Mouse (Mus musculus) WW6 (cell line): ENCODE results near the gene Gm11096.

Experiments
- DNase-seq: peaks from one replicate; pipeline ENCODE4 v3.0.0-alpha.2; 2013; ENCODE audit warnings: low read depth, low spot score

Gene Gm11096

DNA sequence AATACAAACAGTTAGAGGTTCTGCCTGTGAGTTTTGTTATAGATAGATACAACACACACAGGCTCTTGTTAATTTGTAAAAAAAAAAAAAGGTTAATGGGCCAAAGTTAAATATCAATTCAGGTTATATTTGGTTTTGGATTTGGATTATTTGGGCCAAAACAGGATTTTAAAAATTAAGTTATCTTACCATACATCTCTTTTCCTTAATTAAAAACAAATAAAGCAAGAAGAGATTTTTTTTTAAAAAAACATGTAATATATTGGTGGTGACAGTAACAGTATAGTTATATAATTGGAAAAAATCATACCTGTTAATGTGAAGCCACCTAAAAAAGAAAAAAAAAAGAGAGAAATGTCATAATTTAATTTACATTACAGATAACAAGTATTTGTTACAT is at the start of gene Gm11096:
Gene Gm11096, plus strand, starts transcription at position 301 of the 400 bp plus-strand sequence.
- DNase-seq: no peak

DNA sequence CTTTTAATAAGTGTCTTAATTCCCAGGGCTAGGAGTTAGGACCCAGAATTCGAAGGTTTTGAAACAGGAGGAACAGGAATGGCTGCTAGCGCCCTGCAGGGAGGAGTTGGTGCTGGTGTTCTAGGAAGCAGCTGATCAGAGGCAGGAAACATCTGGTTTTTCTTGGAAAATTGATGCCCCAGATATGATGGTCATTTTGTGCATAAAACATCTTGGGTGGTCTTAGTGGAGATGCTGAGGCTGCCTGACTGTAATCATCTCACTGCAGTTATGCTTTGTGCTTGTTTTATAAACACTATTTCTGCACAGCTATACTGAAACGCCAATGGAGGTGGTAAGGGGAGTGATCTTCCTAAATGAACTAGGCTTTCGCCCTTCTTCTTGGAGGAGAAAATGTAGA is 48.5 kb upstream of the Gm11096 start:
- no peak for DNase-seq

DNA sequence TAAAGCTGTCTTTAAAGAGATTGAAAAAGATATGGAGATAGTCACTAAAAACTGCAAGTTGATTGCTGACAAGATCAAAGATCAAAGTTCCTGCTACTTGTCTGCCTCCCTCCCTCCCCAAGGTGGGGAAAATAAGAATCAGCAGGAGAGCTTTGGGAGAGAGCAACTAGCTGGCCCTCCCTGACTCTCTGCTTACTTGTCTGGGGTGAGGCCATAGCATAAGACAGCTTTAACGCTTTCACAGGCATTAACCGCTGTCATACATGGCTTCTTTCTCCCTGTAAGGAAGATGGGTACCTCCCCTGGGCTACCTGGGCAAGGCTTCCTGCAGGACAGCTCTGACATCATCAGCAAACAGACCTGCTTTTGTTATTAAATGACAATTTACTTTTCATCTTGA is 47.4 kb upstream of the Gm11096 start:
- no peak for DNase-seq

DNA sequence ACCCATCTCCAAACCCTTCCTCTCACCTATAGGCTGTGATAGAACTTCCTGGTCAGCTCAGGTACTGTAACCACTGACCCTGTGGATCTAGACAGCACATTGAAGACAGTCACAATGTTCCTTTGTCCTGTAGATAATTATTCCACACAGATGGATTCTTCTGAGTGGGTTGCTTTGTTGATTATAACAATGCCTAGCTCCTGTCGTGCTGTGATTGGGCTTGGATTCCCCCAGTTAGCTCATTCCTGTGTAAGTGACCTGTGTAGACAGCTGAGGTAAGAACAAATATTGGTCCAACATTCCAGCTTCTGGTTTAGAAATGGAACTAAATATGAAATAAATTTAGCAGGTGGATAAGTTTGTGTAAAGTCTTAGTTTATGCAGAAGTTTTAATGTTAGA is 44.1 kb upstream of the Gm11096 start:
- no peak for DNase-seq

DNA sequence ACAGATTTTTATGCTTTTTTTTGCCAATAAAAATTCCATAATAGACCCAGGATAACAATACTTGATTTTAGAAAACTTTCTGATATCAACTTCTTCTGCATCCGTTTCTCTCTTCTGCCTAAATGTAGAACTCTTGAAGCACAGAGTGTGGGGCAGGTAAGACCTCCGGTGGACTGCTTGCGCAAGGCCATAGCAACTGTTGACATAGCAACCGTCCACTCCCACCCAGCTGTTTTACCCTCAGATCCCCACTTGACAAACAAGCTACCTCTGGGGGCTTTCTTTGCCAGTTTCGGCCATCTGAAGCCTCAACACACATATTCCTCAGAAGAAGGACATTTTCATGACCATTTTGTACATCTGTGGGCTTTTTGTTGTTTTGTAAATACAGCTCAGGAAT is 41.2 kb upstream of the Gm11096 start:
- DNase-seq: no peak

DNA sequence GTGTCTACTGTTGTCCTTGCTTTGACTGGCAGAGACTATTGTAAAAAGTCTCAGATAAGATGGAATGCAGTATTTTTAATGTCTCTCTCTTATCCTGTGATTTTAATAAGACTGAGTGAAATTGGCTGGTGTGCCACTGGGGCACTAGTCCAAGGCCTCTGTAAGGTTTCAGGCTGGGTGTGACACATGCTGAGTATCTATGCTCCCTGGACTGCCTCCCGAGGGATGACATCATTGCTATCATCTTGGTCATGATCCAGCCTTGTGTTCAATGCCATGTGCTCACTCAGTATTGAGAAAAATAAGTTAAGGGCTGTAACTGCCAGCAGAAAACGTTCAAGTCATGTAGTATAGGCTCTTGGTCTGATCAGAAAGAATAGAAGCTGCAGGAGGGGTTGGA is 38.9 kb upstream of the Gm11096 start:
- DNase-seq: no peak

DNA sequence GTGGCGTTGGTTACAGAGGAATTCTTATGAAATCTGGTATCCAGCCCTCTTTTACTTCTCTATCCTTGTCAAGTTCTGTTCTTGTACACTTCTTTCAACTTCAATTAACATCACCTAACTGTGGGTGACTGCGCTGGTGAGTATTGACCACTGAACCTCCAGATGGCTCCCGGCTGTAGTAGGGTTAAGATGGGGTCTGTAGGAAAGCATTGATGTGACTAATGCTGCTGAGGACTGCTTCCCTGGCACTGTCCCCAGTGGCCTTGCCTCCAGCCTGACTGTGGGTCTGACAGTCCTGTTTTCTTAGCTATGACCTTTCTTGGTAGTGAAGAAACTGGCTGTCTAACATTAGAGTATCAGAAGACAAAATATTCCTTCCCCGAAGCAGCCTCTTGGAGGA is 38.4 kb upstream of the Gm11096 start:
- DNase-seq: no peak

DNA sequence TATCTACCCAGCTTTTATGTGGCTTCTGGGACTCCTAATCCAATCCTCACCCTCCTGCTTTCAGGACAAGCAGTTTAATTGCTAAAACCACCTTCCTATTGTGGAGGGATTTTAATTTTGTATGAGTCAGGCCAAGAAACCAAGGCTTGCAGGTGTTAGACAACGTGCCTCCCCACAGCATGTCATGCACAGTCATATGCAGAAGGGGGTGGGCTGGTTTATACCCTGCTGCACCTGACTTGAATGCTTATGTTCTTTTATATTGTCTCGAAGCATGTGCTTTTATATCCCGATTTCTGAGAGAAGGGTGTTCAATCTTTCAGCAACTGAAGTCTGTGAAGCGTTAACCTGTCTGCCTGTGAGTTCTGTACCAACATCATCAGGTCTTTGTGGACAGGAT is 37.3 kb upstream of the Gm11096 start:
- no peak for DNase-seq

DNA sequence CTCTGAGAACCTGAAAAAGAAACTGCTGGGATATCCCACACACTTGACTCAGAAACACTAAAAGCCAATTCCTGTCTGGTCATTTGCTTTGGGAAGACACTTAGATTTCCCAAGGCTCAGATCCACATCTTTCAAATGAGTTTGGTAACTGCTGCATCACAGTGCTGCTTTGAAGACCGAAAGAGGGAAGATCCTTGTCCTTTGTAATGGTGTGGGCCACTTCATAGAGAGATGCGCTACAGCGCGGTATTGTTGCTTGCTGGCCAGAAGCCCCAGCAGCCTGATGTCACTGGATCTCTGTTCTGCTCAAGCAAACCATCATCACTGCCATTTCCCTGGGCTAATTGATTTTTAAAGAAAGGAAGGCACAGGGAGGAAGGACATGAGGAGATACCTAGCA is 28.8 kb upstream of the Gm11096 start:
- DNase-seq: no peak

DNA sequence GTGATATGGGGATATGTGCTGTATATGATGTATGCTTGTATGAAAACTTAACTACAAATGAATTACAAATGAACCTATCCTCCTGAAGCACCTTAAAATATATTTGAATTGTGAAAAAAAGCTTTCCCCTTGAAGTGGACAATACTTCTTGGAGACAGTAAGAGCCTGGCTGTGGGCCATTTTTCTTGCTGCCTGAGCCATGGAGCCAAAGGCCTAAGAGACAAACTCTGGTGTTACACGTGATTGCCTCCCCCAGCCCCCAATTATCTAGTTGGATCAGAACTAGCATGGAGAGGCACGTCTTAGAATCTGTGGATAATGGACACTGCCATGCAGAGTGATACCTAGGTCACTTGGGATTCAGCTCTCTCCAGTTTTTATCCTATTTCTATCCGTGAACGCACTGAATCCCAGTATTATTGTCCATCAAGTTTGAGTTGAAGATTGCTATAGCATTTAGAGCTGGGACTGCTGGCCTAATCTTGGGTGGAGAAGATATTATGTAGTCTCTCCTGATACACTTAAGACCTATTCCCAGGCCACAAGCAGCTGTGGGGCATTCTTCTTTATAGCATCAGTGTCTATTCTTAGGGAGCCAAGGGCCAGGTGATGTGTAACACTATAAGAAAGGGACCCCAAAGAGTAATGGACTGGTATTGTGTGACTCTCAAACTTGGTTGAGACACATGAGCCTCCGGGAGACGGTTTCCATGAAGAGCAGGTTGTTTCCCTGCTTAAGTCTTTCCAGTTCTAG is 25.0 kb upstream of the Gm11096 start:
- no peak for DNase-seq

DNA sequence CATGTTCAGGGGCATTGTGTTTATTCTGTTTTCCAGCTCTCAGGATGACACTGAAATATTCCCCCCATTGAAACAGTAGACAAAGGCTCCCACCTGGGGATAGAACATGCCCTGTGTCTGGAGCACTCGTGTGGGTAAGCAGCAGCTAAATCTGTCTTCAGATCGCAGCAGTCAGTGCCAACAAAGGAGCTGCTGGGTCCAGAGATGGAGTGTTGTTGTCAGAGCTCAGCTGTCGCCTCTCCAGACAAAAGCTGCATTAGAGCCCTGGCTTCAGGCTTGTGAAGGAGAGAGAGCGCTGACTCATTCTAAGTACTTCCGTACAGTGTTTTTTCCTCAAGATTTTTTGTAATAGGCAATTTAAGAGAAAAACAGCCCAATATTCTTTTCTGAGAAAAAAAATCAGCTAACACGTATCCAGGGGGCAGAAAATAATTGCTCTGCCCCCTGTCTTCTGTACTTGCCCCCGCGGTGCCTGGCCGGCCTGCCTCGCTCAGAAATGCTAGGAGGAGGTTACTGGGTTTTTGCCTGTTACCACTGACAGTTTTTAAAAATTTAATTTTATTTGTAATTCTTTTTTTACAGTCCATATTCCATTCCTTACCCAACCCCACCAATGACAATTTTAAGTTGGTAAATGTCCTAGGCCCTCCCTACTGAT is 21.6 kb upstream of the Gm11096 start:
- no peak for DNase-seq

DNA sequence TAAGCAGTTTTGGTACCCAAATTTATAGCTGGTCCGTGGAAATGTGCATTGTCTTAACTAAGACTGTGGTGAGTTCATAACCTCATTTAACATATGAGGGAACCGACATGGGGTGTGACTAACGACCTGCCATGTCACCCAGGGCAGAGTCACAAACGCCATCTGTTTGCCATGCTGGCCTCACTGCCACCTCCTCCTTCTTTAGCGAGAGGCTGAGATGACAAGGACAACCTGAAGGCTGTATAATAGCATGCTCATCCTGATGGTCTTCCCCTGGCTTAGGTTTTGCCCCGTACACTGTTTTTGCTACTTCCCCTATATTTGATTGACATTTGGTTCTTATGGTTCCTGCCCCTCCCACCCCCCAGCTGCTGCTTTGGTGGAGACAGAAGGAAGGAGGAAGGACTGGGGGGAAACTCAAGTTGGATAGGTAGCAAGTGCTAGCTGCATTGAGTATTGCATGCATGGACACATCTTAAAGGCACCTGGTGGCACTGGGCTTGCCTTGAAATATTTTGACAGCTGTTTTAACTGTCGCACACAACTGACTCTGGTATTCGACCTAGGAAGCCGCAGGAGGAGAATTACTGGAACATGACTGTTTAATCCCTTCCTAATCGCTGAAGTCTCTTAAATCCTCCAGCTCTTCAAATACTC is 17.2 kb upstream of the Gm11096 start:
- DNase-seq: no peak

DNA sequence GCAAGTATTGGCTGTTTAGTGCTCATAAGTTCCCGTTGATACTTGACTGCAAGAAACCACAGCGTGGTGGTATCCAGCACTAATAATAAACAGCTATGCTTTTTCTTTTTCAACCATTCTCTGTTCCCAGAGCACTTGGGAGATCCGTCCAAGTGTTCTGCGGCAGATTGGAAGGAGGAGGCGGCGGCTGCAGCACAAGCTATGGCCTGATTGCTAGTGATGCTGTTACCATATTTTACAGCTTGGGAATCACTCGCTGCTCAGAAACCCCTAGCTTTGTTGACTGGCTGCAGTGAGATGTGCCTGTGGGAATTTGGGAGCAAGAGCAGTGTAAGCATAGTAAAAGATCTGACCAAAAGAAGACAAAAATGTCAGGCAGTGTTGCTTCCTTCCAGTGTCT is 14.3 kb upstream of the Gm11096 start:
- DNase-seq: no peak

DNA sequence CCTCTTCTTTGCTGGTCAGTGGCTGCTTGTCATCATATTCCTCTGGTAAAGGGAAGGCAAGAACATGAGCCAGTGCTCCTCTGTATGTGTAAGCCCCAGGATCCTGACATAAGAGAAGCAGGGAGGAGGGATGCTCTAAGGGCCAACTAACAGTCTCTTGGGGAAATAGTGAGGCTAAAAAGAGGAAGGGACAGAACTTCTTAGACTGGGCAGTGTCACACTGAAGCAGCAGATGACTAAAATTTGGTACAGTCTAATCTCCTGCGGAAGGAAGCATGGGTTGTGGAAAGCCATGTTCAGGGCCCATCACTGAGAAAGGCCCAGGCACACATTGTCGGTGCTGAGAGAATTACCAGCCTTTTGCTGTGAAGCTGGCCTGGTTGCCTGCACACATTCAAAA is 8.8 kb upstream of the Gm11096 start:
- no peak for DNase-seq

DNA sequence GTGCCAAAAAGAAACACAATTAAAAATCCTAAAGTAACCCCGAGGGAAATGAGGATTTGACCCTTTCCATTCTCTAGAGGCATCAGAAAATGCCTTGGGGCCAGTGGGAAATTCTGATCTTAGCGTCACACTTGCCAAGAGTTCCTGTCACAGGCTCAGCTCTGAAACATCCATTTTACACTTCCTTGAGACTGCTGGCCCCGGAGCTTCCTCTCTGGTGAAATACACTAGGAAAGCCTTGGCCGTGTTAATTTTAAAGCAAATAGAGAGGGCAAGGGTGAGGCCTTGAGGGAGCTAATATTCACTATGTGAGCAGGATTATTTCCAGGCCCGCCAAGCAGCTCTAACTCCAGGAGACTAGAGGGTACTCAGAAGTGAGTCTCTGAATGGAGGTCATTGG is 8.4 kb upstream of the Gm11096 start:
- no peak for DNase-seq

DNA sequence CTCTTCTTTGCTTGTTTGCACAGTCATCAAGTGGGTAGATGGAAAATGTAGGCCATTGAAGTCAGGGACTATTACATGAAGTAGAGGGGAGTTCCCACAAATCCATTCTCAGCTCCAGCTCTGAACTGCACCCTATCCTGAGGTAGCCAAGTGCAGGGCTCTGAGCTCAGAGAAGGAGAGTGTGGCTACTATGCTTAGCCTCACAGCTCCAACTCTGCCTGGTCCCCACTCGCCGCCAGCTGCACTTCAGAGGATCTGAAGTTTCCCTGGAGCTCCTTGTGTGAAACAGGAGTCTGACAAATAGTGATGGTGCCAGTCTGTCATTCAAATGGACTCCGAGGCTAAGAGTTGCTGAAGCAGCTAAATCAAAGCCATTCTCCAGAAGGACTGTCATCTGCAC is 13.7 kb downstream of the Gm11096 start:
- DNase-seq: no peak

DNA sequence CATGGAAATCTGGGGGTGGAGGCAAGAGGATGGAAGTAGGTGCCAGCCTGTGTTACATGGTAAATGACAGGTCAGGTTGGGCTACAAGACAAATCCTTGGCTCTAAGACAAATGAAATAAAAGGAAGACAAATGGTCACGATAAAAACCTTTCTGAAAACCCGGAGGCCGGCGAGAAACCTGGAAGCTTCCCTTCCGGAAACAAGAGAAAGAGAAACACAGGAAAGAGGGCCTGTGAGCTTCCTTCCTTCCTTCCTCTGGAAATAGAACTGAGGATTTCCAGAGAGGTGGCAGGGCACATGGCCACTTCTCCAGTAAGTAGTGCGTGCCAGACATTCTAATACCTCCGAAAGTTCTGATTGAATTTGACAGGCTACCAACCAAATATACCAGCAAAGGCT is 14.4 kb downstream of the Gm11096 start:
- DNase-seq: no peak

DNA sequence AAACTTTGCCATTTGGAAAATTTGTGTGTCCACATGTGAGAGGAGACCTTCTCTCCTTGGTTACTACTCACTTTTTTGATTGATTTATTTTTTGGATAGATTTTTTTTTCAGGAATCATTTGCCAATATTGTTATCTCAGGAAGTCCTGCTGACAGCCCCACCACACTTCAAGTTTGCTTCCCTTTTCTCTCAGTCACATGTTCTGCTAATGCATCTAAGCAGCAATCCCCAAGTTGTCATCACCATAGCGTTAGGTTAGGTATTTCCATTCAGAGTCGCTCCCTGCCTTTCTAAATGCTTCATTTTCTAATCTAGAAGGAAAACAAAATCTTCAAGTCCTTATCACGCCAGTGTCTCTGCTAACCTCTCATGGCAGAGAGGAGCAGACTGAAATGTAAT is 17.8 kb downstream of the Gm11096 start:
- DNase-seq: no peak

DNA sequence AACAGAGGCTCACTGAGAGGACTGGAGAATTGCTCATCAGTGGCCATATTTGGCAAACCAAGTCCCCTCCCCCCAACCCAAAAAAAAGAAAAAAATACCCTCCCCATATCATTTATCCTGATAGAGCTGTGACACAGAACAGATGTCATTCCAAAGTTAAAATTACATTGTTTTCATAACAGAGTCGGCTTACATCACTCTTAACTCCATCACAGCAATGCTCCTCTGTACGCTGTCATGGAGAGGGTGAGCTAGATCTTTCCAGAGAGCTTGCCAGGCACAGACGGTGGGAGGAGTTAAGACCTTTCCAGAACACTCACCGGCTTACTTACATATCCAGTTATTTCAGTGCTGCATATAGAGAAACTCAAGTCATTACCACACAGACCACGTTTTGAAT is 27.4 kb downstream of the Gm11096 start:
- DNase-seq: no peak

DNA sequence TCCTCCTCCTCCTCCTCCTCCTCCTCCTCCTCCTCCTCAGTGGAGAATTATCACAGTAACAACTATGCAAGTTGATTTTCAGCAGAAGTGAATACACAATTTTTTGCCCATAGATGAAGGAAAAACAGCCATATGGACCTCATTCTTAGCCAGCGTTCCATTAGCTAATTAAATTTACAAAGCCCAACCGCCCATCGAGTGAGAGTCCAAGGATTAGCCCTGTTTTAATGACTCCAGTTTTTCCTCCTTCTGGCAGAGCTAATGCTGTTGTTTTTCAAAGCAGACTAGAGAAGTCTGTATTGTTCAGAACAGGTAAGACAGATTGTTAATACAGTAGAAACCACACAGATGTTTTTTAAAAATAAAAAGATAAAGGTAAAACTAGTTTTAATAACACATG is 31.8 kb downstream of the Gm11096 start:
- DNase-seq: no peak

DNA sequence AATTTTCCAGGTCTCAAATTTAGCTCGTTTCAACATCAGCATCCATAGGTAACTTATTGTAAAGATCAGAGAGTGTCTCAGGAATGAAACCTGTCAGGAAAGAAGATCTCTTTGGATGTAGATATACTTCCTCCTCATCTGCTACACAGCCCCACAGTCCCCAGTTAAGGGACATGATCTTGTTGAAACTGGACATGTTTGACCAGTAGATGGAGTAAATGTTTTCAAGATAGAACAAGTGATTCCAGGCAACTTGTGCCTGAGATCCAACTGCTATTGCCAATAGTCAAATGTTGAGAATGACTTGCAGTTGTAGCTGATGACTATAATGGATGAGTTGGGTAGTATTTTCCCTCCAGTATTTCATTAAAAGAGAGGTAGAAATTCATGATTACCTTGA is 35.9 kb downstream of the Gm11096 start:
- no peak for DNase-seq

DNA sequence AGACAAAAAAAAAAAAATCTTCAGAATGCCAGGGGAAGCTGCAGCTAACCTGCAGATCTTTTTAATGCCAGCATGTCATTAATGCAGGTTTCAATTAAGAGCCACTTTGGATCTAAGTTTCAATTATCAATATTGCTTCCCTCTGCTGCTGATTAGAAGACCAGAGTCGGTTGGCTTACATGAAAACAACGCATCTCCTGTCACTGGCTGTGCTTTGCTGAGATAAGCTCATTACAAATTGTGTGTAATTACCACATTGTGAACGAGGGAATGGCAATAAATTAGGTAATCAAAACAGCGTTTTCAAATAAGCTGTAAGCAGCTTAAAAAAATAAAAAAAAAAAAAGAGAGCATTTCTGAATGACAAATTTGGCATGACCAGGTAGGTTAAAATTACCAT is 38.2 kb downstream of the Gm11096 start:
- no peak for DNase-seq
